Mouse (Mus musculus): ENCODE measurements at regions not wholly inside any gene's neighbourhood (a gene's known extent, or its start where the extent isn't known, plus 50 kb on each side); places are given as distances from the start of the nearest gene placed in this dataset.
A peak's percentile ranks its signal among the peaks of the same experiment; 100 is the strongest.

GRCm38 (mm10) chr8:76038526-76038925 is 590.0 kb downstream of the Iqcm start:
- H3K4me2 ChIP-seq (ENCODE audit: low read length) = no peak overlapping the region
- no peaks in the 10 kb centered on the region for H3K36me3 ChIP-seq (ENCODE audit: control insufficient read depth, insufficient read depth, low read length)
- no peak overlapping the region for H3K27ac ChIP-seq (ENCODE audit: low read depth, low read length)
- H3K27me3 ChIP-seq (replicated peaks; ENCODE audit: control insufficient read depth, insufficient read depth, low read length) = no peaks in the 10 kb centered on the region
- H3K4me1 ChIP-seq (ENCODE audit: control insufficient read depth, insufficient read depth, low read length) = no peaks in the 10 kb centered on the region
- H3K4me3 ChIP-seq (ENCODE audit: low read depth, low read length) = no peak overlapping the region
- H3K9ac ChIP-seq (ENCODE audit: low read length) = no peak overlapping the region
- WGBS = 80% methylated on average over 1 of the region's 1 CpGs
- no peaks in the 10 kb centered on the region for H3K9me3 ChIP-seq (replicated peaks; ENCODE audit: control insufficient read depth, low read length)
- ATAC-seq (no peak), DNase-seq (ENCODE audit: low spot score) (no peak)

- Histone ChIP-seq H3K4me2 (ENCODE audit: low read length) (no peak overlapping the region), H3K4me1 (ENCODE audit: control insufficient read depth, insufficient read depth, low read length) (no peaks in the 10 kb centered on the region), H3K36me3 (ENCODE audit: control insufficient read depth, insufficient read depth, low read length) (no peaks in the 10 kb centered on the region), H3K9ac (ENCODE audit: low read length) (no peak overlapping the region), H3K4me3 (ENCODE audit: low read depth, low read length) (no peak overlapping the region), H3K27ac (ENCODE audit: low read depth, low read length) (no peak overlapping the region), H3K27me3 (replicated peaks; ENCODE audit: control insufficient read depth, insufficient read depth, low read length) (no peaks in the 10 kb centered on the region), H3K9me3 (replicated peaks; ENCODE audit: control insufficient read depth, low read length) (no peaks in the 10 kb centered on the region)
- 68% methylated on average over 4 of the region's 4 CpGs for WGBS
- peak; percentile 44 for DNase-seq (ENCODE audit: low spot score)
- ATAC-seq = no peak
Measured at GRCm38 (mm10) chr8:76052003-76052402, 603.5 kb downstream of the Iqcm start.

GRCm38 (mm10) chr8:76067721-76068120 is 619.2 kb downstream of the Iqcm start:
- Histone ChIP-seq H3K4me3 (ENCODE audit: low read depth, low read length) (no peak overlapping the region), H3K9ac (ENCODE audit: low read length) (no peak overlapping the region), H3K9me3 (replicated peaks; ENCODE audit: control insufficient read depth, low read length) (no peaks in the 10 kb centered on the region), H3K4me2 (ENCODE audit: low read length) (no peak overlapping the region), H3K27me3 (replicated peaks; ENCODE audit: control insufficient read depth, insufficient read depth, low read length) (peaks cover 11% of the 10 kb centered on the region; the same call in 1 of the 2 replicates), H3K36me3 (ENCODE audit: control insufficient read depth, insufficient read depth, low read length) (no peaks in the 10 kb centered on the region), H3K27ac (ENCODE audit: low read depth, low read length) (no peak overlapping the region), H3K4me1 (ENCODE audit: control insufficient read depth, insufficient read depth, low read length) (no peaks in the 10 kb centered on the region)
- 12% methylated on average over 2 of the region's 2 CpGs for WGBS
- ATAC-seq = no peak
- peak; percentile 75 for DNase-seq (ENCODE audit: low spot score)

GRCm38 (mm10) chr8:76072671-76073351 is 624.3 kb downstream of the Iqcm start:
- Histone ChIP-seq H3K4me1 (ENCODE audit: control insufficient read depth, insufficient read depth, low read length) (no peaks in the 10 kb centered on the region), H3K9me3 (replicated peaks; ENCODE audit: control insufficient read depth, low read length) (no peaks in the 10 kb centered on the region), H3K36me3 (ENCODE audit: control insufficient read depth, insufficient read depth, low read length) (no peaks in the 10 kb centered on the region), H3K27ac (ENCODE audit: low read depth, low read length) (no peak overlapping the region), H3K9ac (ENCODE audit: low read length) (no peak overlapping the region), H3K27me3 (replicated peaks; ENCODE audit: control insufficient read depth, insufficient read depth, low read length) (peaks cover 25% of the 10 kb centered on the region), H3K4me2 (ENCODE audit: low read length) (no peak overlapping the region), H3K4me3 (ENCODE audit: low read depth, low read length) (no peak overlapping the region)
- ATAC-seq (peak; percentile 93), DNase-seq (ENCODE audit: low spot score) (peak; percentile 87)
- 5% methylated on average over 3 of the region's 3 CpGs for WGBS

DNA sequence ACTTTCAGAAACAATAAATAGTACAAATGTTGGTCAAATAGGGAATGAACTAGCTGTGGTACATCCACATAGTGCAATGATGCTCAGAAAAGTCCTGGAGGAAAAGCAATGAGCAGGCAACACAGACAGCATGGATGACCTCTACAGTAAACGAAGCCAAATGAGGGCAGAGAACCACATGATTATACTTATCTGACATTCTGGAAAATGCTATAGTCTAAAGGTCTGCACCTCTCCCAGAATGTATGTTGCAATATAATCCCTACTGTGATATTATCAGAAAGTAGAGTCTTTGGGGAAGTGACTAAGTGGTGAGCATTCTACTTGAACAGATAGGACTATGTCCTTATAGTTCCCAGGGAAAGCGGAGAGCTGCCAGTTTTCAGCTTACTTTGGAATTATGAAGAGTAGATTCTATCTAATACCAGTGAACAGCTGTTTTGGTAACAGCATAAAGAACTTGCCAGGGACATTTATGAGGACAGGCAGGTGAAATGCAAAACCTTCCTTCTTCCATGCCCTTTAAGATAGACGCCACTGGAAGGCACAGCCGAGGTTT is 672.2 kb downstream of the Iqcm start:
- WGBS = 94% methylated on average over 4 of the region's 4 CpGs
- ATAC-seq (no peak), DNase-seq (ENCODE audit: low spot score) (no peak)
- Histone ChIP-seq H3K9ac (ENCODE audit: low read length) (no peak overlapping the region), H3K27ac (ENCODE audit: low read depth, low read length) (no peak overlapping the region), H3K4me3 (ENCODE audit: low read depth, low read length) (no peak overlapping the region), H3K4me2 (ENCODE audit: low read length) (no peak overlapping the region), H3K36me3 (ENCODE audit: control insufficient read depth, insufficient read depth, low read length) (no peaks in the 10 kb centered on the region), H3K9me3 (replicated peaks; ENCODE audit: control insufficient read depth, low read length) (no peaks in the 10 kb centered on the region), H3K27me3 (replicated peaks; ENCODE audit: control insufficient read depth, insufficient read depth, low read length) (no peaks in the 10 kb centered on the region), H3K4me1 (ENCODE audit: control insufficient read depth, insufficient read depth, low read length) (no peaks in the 10 kb centered on the region)

DNA sequence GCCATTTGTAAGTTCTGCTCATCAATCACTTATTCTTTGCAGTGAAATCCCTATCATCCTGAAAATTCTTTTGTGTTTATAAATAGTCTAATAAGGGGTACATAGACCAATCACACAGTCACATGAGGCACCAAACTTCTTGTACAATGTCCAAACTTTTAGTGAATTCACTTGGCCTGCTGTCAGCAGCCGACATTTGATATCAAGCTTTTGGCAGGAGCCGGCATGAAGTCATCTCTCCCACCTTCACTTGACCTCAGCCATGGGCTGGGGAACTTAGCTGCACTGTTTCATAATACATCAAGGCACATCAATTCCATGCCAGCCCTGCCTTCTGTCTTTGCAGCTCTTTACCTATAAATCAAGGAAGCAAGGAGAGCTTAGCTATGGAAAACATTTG is 679.0 kb downstream of the Iqcm start:
- no peak overlapping the region for H3K9ac ChIP-seq (ENCODE audit: low read length)
- no peaks in the 10 kb centered on the region for H3K27me3 ChIP-seq (replicated peaks; ENCODE audit: control insufficient read depth, insufficient read depth, low read length)
- H3K9me3 ChIP-seq (replicated peaks; ENCODE audit: control insufficient read depth, low read length) = no peaks in the 10 kb centered on the region
- no peaks in the 10 kb centered on the region for H3K36me3 ChIP-seq (ENCODE audit: control insufficient read depth, insufficient read depth, low read length)
- H3K4me1 ChIP-seq (ENCODE audit: control insufficient read depth, insufficient read depth, low read length) = no peaks in the 10 kb centered on the region
- no peak overlapping the region for H3K27ac ChIP-seq (ENCODE audit: low read depth, low read length)
- DNase-seq (ENCODE audit: low spot score) = no peak
- WGBS = 83% methylated on average over 2 of the region's 2 CpGs
- no peak for ATAC-seq
- no peak overlapping the region for H3K4me3 ChIP-seq (ENCODE audit: low read depth, low read length)
- no peak overlapping the region for H3K4me2 ChIP-seq (ENCODE audit: low read length)

DNA sequence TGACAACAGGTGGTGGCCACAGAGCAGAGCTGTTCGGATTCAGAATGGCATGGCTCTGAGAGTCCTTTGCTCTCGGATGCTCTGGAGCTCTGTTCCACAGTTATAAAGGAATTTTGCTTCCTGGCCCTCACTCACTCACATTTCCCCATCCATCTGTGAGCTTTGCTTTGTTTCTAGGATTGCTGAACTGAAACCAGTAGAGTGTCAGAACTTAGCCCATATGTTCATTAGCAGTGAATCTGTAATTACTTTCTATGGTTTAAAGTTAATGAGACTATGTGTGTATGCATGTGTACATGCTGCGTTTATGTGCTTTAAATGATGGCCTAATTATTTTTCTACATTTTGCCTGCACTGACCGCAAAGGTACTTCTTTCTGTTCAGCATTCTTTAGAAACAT is 688.7 kb downstream of the Iqcm start:
- Histone ChIP-seq H3K27me3 (replicated peaks; ENCODE audit: control insufficient read depth, insufficient read depth, low read length) (no peaks in the 10 kb centered on the region), H3K27ac (ENCODE audit: low read depth, low read length) (no peak overlapping the region), H3K4me3 (ENCODE audit: low read depth, low read length) (no peak overlapping the region), H3K4me1 (ENCODE audit: control insufficient read depth, insufficient read depth, low read length) (no peaks in the 10 kb centered on the region), H3K4me2 (ENCODE audit: low read length) (no peak overlapping the region), H3K9ac (ENCODE audit: low read length) (no peak overlapping the region), H3K36me3 (ENCODE audit: control insufficient read depth, insufficient read depth, low read length) (no peaks in the 10 kb centered on the region), H3K9me3 (replicated peaks; ENCODE audit: control insufficient read depth, low read length) (no peaks in the 10 kb centered on the region)
- ATAC-seq = peak; percentile 80; the same call in 1 of the 2 replicates
- peak; percentile 59 for DNase-seq (ENCODE audit: low spot score)
- WGBS = 49% methylated on average over 4 of the region's 4 CpGs

DNA sequence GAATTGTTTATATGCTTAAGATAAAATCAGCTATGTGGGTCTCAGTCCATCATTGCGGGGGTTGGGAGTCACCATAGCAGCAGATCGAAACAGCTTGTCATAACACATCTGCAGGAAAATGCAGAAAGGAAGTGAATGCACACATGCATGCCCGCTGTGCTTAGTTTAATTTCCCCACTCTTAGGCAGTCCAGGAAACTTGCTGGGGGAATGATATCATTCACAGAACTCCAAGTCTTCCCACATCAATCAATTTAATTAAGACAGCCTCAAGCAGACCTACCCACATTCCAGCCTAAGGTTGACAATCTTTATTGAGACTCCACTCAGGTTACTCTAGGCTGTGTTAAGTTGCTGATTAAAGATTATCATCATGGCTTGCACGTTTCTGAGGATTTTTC is 700.2 kb downstream of the Iqcm start:
- Histone ChIP-seq H3K36me3 (ENCODE audit: control insufficient read depth, insufficient read depth, low read length) (no peaks in the 10 kb centered on the region), H3K9me3 (replicated peaks; ENCODE audit: control insufficient read depth, low read length) (no peaks in the 10 kb centered on the region), H3K4me2 (ENCODE audit: low read length) (no peak overlapping the region), H3K4me3 (ENCODE audit: low read depth, low read length) (no peak overlapping the region), H3K27me3 (replicated peaks; ENCODE audit: control insufficient read depth, insufficient read depth, low read length) (no peaks in the 10 kb centered on the region), H3K4me1 (ENCODE audit: control insufficient read depth, insufficient read depth, low read length) (no peaks in the 10 kb centered on the region), H3K9ac (ENCODE audit: low read length) (no peak overlapping the region), H3K27ac (ENCODE audit: low read depth, low read length) (no peak overlapping the region)
- DNase-seq (ENCODE audit: low spot score) (no peak), ATAC-seq (no peak)
- WGBS = 81% methylated on average over 4 of the region's 4 CpGs

DNA sequence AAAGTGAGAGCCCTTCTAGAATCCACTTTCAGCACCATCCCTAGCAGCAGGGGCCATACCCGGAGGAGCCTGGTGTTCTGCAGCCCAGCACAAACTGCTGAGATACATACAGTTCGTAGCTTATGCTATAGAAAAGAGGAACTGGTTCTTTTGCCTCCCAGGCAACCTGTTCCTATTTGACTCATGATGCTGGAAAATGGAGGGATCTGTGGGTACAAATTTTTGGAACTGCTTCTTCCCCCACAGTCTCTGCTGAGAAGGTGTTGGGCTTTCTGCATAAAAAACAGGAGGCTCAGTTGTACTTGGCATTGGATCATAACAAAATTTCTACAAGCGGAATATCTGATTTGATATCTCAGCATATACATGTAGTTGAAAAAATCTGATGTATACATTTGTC is 716.7 kb upstream of the Nr3c2 start:
- Histone ChIP-seq H3K4me2 (ENCODE audit: low read length) (no peak overlapping the region), H3K9me3 (replicated peaks; ENCODE audit: control insufficient read depth, low read length) (no peaks in the 10 kb centered on the region), H3K4me3 (ENCODE audit: low read depth, low read length) (no peak overlapping the region), H3K27ac (ENCODE audit: low read depth, low read length) (no peak overlapping the region), H3K4me1 (ENCODE audit: control insufficient read depth, insufficient read depth, low read length) (no peaks in the 10 kb centered on the region), H3K36me3 (ENCODE audit: control insufficient read depth, insufficient read depth, low read length) (no peaks in the 10 kb centered on the region), H3K9ac (ENCODE audit: low read length) (no peak overlapping the region), H3K27me3 (replicated peaks; ENCODE audit: control insufficient read depth, insufficient read depth, low read length) (no peaks in the 10 kb centered on the region)
- ATAC-seq (no peak), DNase-seq (ENCODE audit: low spot score) (no peak)
- 89% methylated on average over 3 of the region's 3 CpGs for WGBS
